Mouse (Mus musculus) heart, adult 9 months (tissue): ENCODE measurements around the gene Rhot2.
"Not testable (repeated sequence)": the region's sequence is repeated elsewhere in the genome, so short reads cannot be mapped to it uniquely, and the experiment has no call there.

Experiments
- DNase-seq, 2 experiments: peaks; one replicate each; pipeline ENCODE4 v3.0.0; 2022; ENCODE audit warnings: low spot score in 2 of 2

Gene Rhot2

GRCm38 (mm10) chr17:25828223-25828594, 16.4 kb downstream of the Rhot2 start:
- no peak for DNase-seq

GRCm38 (mm10) chr17:25827546-25828222, 17.0 kb downstream of the Rhot2 start:
- no peak for DNase-seq

- DNase-seq, result no peak
These were observed 17.6 kb downstream of the Rhot2 start for GRCm38 (mm10) chr17:25827011-25827410.

- no peak for DNase-seq
These were observed 18.6 kb downstream of the Rhot2 start for GRCm38 (mm10) chr17:25825984-25826570.

DNA sequence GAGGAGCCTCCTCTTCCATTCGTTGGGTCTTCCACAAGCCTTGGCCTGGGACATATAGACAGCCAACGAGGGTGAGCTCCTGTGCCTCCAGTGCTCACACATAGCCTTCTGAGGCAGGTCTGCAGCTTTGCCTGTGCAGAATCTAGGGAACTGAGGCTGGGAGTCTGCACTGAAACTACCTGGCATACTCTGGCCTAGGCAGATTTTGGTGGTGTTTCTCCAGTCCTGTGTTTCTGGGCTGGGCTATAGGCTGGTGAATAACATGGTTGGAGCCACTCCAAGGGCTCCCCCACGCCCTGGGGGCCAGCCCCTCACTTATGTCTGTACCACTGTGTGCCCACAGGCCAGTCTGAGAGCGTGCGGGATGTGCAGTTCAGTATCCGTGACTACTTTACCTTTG, 19.3 kb downstream of the Rhot2 start:
- no peak for DNase-seq

DNA sequence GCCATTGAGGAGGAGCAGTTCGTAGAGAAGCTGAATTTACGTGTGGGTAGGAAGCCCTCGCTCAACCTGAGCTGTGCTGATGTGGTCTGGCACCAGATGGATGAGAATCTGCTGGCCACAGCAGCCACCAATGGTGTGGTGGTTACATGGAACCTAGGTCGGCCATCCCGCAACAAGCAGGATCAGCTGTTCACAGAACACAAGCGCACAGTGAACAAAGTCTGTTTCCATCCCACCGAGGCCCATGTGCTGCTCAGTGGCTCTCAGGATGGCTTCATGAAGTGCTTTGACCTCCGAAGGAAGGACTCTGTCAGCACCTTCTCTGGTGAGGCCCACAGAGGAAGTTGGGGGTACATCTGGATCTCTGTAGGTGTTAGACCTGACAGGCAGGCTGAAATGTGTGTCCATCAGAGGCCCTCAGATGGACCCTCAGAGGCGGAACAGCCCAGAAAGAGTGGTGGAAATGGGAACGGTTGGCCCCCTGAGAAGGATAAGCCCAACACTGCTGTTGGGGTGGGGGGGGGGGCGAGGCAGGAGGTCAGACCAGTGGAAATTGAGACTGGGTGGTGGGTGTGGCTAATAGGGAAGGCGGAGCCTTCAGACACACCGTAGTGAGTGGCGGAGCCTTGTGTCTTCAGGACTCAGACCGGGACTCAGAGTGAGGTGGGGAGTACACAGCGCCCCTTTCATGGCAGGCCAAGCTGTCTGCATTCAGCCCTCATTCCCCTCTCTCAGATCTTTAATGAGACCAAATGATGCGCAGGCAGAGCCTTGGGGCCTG, 20.1 kb downstream of the Rhot2 start:
- no peak for DNase-seq

DNA sequence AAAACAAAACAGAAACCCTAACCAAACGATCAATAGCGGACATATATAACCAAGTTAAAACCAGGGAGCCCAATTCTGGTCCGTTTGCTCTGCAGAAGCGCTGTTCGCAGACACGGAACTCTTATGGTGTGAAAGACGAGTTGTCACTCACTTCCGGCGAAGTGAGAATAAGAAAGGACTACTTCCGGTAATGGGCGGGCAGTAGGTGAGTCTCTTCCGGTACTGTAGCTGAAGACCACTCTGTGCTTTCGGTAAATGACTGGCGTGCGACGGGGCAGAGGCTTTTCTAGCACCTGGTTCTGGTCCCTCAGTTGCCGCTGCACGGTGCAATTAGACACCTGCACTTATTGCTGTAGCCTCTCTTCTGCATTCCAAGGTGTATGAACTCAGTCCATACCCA, 21.2 kb downstream of the Rhot2 start, which contains the start of gene Wdr24:
TSS of gene Wdr24 (plus strand) at position 176 of the 400 bp plus-strand sequence.
- DNase-seq, result peak; percentile 58 to 78

- no peak for DNase-seq
These were observed 25.5 kb downstream of the Rhot2 start for GRCm38 (mm10) chr17:25818851-25819780.

GRCm38 (mm10) chr17:25817662-25818061, 27.0 kb downstream of the Rhot2 start:
- no peak for DNase-seq

GRCm38 (mm10) chr17:25813471-25813870, 31.2 kb downstream of the Rhot2 start:
- peak in 1 of 2 experiments; percentile 51 for DNase-seq

DNA sequence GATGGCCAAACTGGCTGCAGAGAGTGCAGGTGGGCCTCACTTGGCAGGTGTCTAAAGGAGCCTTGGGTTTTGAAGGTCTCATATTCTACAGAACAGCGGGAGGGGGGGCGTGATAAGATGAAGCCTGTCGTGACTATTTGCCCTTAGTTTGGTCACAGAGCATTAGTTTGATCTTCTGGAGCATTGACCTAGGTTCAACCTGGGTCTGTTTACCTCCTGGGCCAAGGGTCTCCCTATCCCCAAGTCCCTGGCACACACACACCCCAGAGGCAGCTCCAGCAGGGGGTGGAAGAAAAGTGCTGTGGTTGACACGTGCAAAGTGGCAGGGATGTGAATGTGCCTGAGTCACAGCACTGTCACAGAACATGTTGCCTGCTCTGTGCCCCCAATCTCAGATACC, 33.8 kb downstream of the Rhot2 start:
- no peak for DNase-seq

DNA sequence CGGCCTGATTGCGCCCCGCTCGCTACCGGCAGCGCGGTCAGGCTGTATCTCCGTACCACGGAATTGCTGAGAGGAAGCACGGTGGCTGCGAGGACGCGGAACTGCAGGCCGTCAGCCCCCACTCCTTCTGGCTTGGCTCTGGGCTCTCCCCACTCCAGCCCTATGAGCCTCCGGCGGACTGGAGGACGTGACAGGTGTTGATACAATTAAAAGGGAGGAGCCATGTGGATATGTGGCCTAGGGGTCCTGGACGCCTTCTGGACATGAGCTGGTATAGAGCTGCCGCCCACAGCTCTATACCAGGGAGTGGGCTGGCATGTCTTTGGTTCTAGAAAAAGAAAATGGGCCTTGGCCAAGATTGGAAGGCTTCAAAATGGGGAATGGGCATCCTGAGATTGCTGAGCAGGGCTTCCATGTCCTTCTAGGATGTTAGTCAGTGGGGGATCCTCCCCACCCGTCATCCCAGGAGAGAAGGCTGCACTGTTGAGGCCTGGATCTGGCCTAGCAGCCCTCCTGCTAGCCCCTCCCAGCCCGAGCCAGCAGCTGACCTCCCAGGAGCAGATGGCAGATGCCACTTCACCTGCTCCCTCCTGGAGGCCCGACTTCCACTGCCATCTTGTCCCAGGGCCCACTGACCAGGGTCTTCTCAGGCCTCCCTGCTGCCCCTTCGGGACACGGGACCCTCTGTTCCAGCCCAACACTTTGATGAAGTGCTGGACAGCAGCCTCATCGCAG, 34.9 kb downstream of the Rhot2 start:
- no peak for DNase-seq

DNA sequence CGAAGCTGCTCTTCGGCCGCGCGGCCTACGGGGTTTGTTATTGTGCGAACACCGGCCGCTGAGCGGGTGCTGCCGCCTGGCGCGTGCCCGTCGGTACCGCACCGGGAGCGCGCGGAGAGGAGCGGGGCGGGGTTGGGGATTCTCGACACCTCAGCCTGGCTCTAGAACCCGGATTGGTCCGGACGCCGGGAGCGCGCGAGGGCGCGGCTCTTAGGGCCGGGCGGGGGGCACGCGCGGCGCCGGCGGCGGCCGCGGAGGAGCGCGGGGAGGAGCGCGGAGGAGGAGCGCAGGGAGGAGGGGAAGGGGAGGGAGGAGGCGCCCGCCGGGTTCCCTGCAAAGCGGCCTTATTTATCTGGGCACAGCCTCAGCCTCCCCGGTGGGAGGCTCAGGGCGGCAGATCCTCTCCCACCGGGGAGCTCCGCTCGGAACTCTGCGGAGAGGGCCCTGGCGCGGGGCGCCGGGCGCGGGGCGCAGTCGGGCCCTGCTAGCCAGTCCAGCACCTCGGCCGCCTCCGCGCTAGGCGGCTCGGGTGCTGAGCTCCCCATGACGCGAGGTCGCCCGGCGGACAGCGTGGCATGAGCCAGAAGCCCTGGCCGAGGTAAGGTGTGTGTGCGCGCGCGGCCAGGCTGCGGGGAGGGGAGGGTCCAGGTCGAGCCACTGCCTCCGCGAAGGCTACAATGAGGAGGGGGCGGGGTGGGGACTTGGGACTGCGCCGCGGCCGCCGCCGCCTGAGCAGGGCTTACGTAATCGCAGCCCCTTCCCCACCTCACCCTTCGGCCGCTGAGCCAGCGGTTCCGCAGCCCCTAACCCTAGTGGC, 35.7 kb downstream of the Rhot2 start, which contains the start of gene Fbxl16:
TSS of gene Fbxl16 (plus strand) at position 297 of the 817 bp plus-strand sequence.
- DNase-seq, result peak; percentile 62 to 66

- no peak for DNase-seq
These were observed 36.6 kb downstream of the Rhot2 start for GRCm38 (mm10) chr17:25808028-25808427.

DNA sequence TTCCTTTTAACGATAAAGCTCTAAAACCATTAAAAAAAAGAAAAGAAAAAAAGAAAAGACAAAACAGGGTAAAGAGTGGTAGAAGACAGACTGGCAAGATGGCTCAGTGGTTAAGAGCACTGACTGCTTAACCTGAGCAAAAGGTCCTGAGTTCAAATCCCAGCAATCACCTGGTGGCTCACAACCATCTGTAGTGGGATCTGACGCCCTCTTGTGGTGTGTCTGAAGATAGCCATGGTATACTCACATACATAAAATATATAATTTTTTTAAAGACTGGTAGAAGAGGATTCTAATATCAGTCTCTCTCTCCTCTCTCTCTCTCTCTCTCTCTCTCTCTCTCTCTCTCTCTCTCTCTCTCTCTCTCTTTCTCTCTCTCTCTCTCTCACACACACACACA, 37.2 kb downstream of the Rhot2 start:
- DNase-seq, result not testable (repeated sequence)

GRCm38 (mm10) chr17:25806507-25806906, 38.1 kb downstream of the Rhot2 start:
- DNase-seq, result no peak

GRCm38 (mm10) chr17:25802825-25803517, 41.7 kb downstream of the Rhot2 start:
- peak in 1 of 2 experiments; percentile 70 for DNase-seq

DNA sequence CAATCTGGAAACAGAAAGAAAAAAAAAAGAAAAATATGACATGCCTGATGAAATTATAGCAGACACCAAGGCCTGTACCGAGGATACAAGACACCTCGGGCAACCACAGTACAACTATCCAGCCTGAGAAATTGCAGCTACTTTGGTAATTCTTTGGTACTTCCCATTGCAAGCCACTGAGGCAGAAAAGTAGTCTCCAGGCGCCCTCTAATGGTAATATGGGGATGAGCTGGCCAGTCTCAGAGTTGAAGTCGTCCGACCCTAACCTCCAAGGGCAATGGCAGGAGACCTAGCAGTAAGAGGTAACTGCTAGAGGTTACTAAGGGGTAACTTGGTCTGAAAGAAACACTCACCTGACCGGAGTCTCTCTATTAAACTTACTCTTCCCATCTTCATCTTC, 43.6 kb downstream of the Rhot2 start:
- DNase-seq, result peak; percentile 59 to 77

GRCm38 (mm10) chr17:25796951-25797369, 47.7 kb downstream of the Rhot2 start, which contains the start of gene Metrn:
Gene Metrn, minus strand, starts transcription at chr17:25797136.
- peak; percentile 88 to 92 for DNase-seq
